Mouse (Mus musculus) liver, embryonic 11.5 days (tissue): Measurements from ENCODE around the gene Hus1b. TPM values are rescaled to one million over a fixed set of nuclear protein-coding genes. Genes with fewer than 3 reads are reported as not detected.

Source experiments
- ATAC-seq: fragments of 200-750 bp; cut with Nextera tagmentation; replicated peaks from 2 replicates; pipeline ENCODE4 v1.8.0; 2017; ENCODE audit warnings: moderate number of reproducible peaks, mild to moderate bottlenecking, moderate TSS enrichment, moderate library complexity; ENCODE audit not compliant: low FRiP score
- DNase-seq: peaks from one replicate; pipeline ENCODE4 v3.0.0-alpha.2; 2017; ENCODE audit warnings: low spot score
- H3K27ac ChIP-seq: fragments of 300-500 bp; sonication (generic); 2 replicates; pipeline ENCODE4 v1.5.1; 2014; ENCODE audit warnings: mild to moderate bottlenecking, low read depth, low read length, control low read depth
- H3K27me3 ChIP-seq: fragments of 300-500 bp; sonication (generic); replicated peaks from 2 replicates; pipeline ENCODE4 v1.6.1; 2014; ENCODE audit warnings: low read length, mixed read lengths; ENCODE audit not compliant: control insufficient read depth, insufficient read depth
- H3K36me3 ChIP-seq: fragments of 300-500 bp; sonication (generic); 2 replicates; pipeline ENCODE4 v1.6.1; 2014; ENCODE audit warnings: mild to moderate bottlenecking, low read length, moderate library complexity, mixed read lengths; ENCODE audit not compliant: control insufficient read depth, insufficient read depth
- H3K4me1 ChIP-seq: fragments of 300-500 bp; sonication (generic); replicated peaks from 2 replicates; pipeline ENCODE4 v1.6.1; 2014; ENCODE audit warnings: low read length, mixed read lengths; ENCODE audit not compliant: control insufficient read depth, insufficient read depth
- H3K4me2 ChIP-seq: fragments of 300-500 bp; sonication (generic); 2 replicates; pipeline ENCODE4 v1.6.1; 2014; ENCODE audit warnings: mild to moderate bottlenecking, control low read depth, moderate library complexity
- H3K4me3 ChIP-seq: fragments of 300-500 bp; sonication (generic); 2 replicates; pipeline ENCODE4 v1.5.1; 2014; ENCODE audit warnings: low read depth, low read length, control low read depth
- H3K9ac ChIP-seq: fragments of 300-500 bp; sonication (generic); 2 replicates; pipeline ENCODE4 v1.6.1; 2014; ENCODE audit warnings: low read depth, low read length, control low read depth
- H3K9me3 ChIP-seq: fragments of 300-500 bp; sonication (generic); 2 replicates; pipeline ENCODE4 v1.6.1; 2016; ENCODE audit warnings: low read length, inconsistent platforms, mixed read lengths; ENCODE audit not compliant: control insufficient read depth
- WGBS: fragments of 180-500 bp; shearing (Covaris S2); extraction: QIAGEN DNeasy Blood & Tissue Kit; methylation state at CpG from one replicate; pipeline ENCODE4 v1.1.7; 2014; 5-methylcytosine and 5-hydroxymethylcytosine counted together
- polyA plus RNA-seq: library from polyadenylated mRNA; unstranded; fragments of >200 nt; fragmentation: Nextera tagmentation; extraction: Ambion mirVana; gene quantifications from 2 replicates; pipeline ENCODE4 v1.2.1, GENCODE M21; 2014

The Hus1b gene
- polyA plus RNA-seq, 1 experiment from 2014 or later: not detected

DNA sequence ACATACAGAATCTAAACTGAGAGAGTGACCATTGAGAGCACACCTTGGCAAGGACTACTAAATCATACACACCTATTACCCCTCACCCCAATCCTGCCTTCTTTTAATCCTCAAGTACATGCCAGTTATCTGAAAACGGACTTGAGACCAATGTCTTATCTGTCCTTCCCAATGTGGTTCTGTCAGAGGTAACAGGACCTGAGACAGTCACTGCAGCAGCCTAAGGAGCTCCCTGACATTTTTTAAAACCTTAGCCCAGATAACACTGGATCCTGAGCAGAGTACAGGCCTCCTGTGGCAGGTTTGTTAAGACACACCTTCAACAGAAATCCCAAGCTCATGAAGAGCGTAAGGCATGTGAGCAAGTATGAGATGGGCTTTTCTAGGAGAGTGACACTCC, 18.4 kb downstream of the Hus1b start:
- Histone ChIP-seq H3K4me1 (peaks cover 11% of the 10 kb centered on the region), H3K27me3 (no peaks in the 10 kb centered on the region), H3K9ac (no peak overlapping the region), H3K27ac (no peak overlapping the region; the same call in 1 of the 2 replicates), H3K9me3 (no peaks in the 10 kb centered on the region), H3K36me3 (peaks cover 7% of the 10 kb centered on the region), H3K4me2 (peak overlapping the region; percentile 23; the same call in 1 of the 2 replicates), H3K4me3 (no peak overlapping the region)
- no peak for DNase-seq
- peak; percentile 79 for ATAC-seq
- WGBS: 53% methylated on average over 2 of the region's 2 CpGs

DNA sequence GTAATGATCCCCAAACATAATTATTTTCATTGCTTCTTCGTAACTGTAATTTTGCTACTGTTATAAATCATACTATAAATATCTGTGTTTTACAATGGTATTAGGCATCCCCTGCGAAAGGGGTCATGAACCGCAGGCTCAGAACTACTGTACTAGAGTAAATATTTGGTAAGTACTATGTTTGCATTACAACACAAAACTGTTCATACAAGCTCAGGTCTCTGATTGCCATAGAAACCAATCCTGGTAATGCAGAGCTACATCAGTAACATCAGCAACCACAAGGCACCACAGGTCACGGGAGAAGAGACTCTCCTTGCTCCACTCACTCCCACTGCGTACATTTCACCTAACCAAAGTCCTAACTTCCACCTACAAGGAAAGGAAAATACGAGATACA, 23.3 kb downstream of the Hus1b start:
- DNase-seq (no peak), ATAC-seq (no peak)
- WGBS: 84% methylated on average over 6 of the region's 6 CpGs
- Histone ChIP-seq H3K27ac (no peak overlapping the region), H3K36me3 (peaks cover 5% of the 10 kb centered on the region; the same call in 1 of the 2 replicates), H3K9me3 (no peaks in the 10 kb centered on the region), H3K4me2 (no peak overlapping the region), H3K4me1 (peaks cover 5% of the 10 kb centered on the region; the same call in 1 of the 2 replicates), H3K9ac (no peak overlapping the region), H3K27me3 (no peaks in the 10 kb centered on the region), H3K4me3 (no peak overlapping the region)

DNA sequence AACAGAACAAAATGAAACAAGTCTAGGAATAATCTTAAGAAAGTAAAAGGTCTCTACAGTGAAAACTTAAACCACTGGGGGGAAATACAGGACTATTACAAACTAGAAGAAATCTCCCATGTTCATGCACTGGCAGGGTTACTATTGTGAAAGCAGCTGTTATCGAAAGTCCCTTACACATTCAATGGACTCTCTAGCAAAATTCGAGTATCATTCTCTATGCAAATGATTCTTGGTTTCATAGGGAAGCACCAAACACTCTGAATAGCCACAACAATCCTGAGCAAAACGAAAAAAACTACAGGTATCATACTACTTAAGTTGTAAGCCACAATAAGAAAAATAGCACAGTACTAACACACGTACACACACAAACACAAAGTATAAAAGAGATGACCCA, 25.6 kb downstream of the Hus1b start:
- peaks cover 5% of the 10 kb centered on the region; the same call in 1 of the 2 replicates for H3K36me3 ChIP-seq
- DNase-seq (no peak), ATAC-seq (no peak)
- H3K27me3 ChIP-seq: no peaks in the 10 kb centered on the region
- 83% methylated on average over 4 of the region's 4 CpGs for whole genome bisulfite sequencing
- H3K9me3 ChIP-seq: no peaks in the 10 kb centered on the region
- H3K9ac ChIP-seq: no peak overlapping the region
- H3K4me1 ChIP-seq: no peaks in the 10 kb centered on the region
- H3K4me3 ChIP-seq: no peak overlapping the region
- no peak overlapping the region for H3K4me2 ChIP-seq
- H3K27ac ChIP-seq: no peak overlapping the region

DNA sequence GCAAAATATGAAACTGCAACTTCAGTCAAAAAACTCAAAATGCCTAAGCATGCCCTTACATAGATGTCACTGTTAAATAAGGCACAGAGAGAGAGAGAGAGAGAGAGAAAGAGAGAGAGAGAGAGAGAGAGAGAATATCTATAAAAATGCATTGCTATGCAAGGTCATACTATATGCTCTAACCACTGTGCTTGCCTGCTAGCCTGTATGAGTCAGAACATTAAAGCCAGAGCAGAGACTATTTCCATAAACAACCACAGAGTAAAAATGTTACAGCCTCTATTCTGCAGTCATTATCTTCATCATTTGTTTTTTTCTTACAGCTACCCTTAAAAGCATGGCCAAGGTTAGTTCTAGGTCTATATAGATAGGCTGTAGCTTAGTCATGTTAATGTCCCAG, 33.8 kb downstream of the Hus1b start:
- Histone ChIP-seq H3K9ac (no peak overlapping the region), H3K36me3 (peaks cover 2% of the 10 kb centered on the region; the same call in 1 of the 2 replicates), H3K9me3 (no peaks in the 10 kb centered on the region), H3K4me1 (peaks cover 3% of the 10 kb centered on the region; the same call in 1 of the 2 replicates), H3K4me2 (no peak overlapping the region), H3K27me3 (no peaks in the 10 kb centered on the region), H3K27ac (no peak overlapping the region), H3K4me3 (no peak overlapping the region)
- DNase-seq (no peak), ATAC-seq (no peak)

DNA sequence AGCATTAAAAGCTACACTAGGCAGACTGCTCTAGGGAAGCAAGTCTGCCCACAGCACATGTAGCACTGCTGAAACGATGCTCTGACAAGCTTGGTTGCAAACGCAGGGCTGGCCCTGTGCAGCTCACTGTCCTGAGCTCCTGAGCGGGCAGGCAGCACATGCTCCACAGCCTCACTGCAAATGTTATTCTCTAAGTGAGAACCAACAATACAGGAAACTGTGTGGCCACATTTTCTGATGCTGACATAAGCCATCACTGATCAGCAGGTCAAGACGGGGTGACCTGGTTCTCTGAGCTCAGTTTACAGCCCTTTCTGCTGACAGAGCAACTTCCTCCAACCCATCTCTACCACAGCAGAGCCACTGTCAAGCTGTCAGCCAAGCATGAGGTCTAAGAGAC, 34.5 kb downstream of the Hus1b start:
- Histone ChIP-seq H3K4me1 (peaks cover 3% of the 10 kb centered on the region; the same call in 1 of the 2 replicates), H3K4me3 (no peak overlapping the region), H3K27me3 (no peaks in the 10 kb centered on the region), H3K9me3 (no peaks in the 10 kb centered on the region), H3K36me3 (peaks cover 2% of the 10 kb centered on the region; the same call in 1 of the 2 replicates), H3K4me2 (no peak overlapping the region), H3K27ac (no peak overlapping the region), H3K9ac (no peak overlapping the region)
- ATAC-seq (no peak), DNase-seq (no peak)
- 39% methylated on average over 4 of the region's 4 CpGs for WGBS

DNA sequence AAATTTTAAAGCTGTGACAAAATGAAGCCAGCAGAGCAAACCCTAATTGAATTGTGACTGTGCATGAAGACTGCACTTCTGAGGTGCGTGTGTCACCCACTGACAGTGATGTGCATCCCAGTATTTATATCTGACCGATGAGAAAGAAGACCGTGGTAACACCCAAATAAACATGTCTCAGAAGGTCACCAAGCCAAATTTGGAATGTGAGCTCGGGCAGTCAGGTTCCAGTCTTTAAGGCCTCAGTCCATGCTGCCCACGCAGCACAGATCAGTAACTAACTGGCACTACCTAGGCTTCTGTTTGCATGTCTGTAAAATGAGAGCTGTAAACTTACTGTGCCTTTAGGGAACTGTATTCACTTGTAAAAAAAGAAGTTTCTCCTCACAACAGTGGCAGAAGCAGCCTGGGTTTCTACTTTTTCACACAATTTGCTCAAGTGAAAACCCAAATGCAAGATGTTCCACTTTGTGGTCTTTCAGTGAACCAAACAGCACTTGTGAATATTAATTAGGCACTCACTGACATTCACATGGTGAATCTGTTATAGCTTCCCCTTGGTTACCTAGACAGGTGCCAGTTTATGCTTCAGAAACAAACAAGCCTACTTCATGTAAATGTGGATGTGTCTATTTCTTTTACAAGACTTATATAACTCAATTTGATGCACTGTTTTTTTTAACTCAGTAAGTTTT, 35.5 kb downstream of the Hus1b start:
- ATAC-seq (no peak), DNase-seq (no peak)
- Histone ChIP-seq H3K27ac (no peak overlapping the region), H3K9ac (no peak overlapping the region), H3K4me3 (no peak overlapping the region), H3K4me2 (no peak overlapping the region), H3K27me3 (no peaks in the 10 kb centered on the region), H3K9me3 (no peaks in the 10 kb centered on the region), H3K4me1 (peaks cover 3% of the 10 kb centered on the region; the same call in 1 of the 2 replicates), H3K36me3 (peaks cover 2% of the 10 kb centered on the region; the same call in 1 of the 2 replicates)
- WGBS: 76% methylated on average over 5 of the region's 5 CpGs

DNA sequence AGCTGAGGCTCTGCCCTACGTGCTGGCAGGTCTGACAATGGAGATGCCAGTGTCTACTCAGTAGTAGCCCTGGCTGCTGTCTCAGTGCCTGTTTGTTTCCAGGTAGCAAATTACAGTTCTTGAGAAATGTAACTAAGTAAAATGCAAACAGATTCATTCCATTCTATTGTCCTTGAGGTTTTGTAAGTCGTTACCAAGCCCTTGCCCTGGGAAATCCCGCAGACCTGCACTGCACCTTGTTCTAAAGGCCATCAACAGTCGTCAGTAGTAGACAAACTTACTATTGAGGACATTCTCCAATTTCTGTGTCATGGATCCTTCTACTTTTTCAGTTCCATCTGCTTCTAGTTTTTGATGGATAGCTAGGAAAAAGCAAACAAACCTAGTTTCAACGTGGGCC, 36.7 kb downstream of the Hus1b start:
- H3K27ac ChIP-seq: no peak overlapping the region
- H3K4me1 ChIP-seq: peaks cover 3% of the 10 kb centered on the region; the same call in 1 of the 2 replicates
- no peak for ATAC-seq
- no peaks in the 10 kb centered on the region for H3K9me3 ChIP-seq
- H3K36me3 ChIP-seq: peaks cover 2% of the 10 kb centered on the region; the same call in 1 of the 2 replicates
- H3K9ac ChIP-seq: no peak overlapping the region
- H3K27me3 ChIP-seq: no peaks in the 10 kb centered on the region
- H3K4me3 ChIP-seq: no peak overlapping the region
- WGBS: 83% methylated on average over 5 of the region's 5 CpGs
- no peak for DNase-seq
- H3K4me2 ChIP-seq: no peak overlapping the region

DNA sequence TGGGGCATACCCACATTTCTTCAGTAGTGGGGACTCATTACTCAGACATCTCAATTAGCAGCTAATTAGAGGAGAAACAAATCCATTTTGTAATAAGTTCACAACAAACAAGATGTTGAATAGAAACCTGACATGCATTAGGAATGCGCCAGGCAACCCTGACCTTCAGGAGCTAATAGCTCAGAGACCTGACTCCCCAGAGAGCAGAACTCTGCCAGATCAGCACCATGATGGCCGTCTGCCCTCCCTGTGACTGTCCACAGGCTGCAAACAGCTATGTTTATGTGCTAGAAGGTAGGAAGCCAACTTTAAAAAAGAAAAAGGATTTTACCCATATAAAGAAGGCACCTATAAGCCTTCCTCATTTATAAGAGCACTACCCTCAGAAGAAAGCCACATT, 45.3 kb downstream of the Hus1b start:
- no peak for DNase-seq
- H3K4me2 ChIP-seq: no peak overlapping the region
- no peak for ATAC-seq
- no peak overlapping the region for H3K27ac ChIP-seq
- no peak overlapping the region for H3K4me3 ChIP-seq
- H3K9ac ChIP-seq: no peak overlapping the region
- WGBS: 71% methylated on average over 2 of the region's 2 CpGs
- peaks cover 3% of the 10 kb centered on the region; the same call in 1 of the 2 replicates for H3K36me3 ChIP-seq
- no peaks in the 10 kb centered on the region for H3K4me1 ChIP-seq
- H3K27me3 ChIP-seq: no peaks in the 10 kb centered on the region
- H3K9me3 ChIP-seq: no peaks in the 10 kb centered on the region
